Mouse (Mus musculus) CH12F3 (cell line): ENCODE measurements around the gene Vmn1r189.
"Not testable (repeated sequence)": the region's sequence is repeated elsewhere in the genome, so short reads cannot be mapped to it uniquely, and the experiment has no call there.

Experiments
- in situ Hi-C: fragments of 300-500 bp; cut with MboI; formaldehyde crosslinking; loops from 2 replicates; pipeline ENCODE4 v1.14.3; 2020; ENCODE audit warnings: low sequenced_read_pairs

Gene Vmn1r189

GRCm38 (mm10) chr13:22105724-22106123 lies at the start of gene Vmn1r189:
Vmn1r189 (minus strand) TSS chr13:22105824.
- in situ Hi-C loops = not testable (repeated sequence)

- in situ Hi-C loops = not testable (repeated sequence)
These were observed 31.1 kb upstream of the Vmn1r189 start for GRCm38 (mm10) chr13:22136495-22137293.

DNA sequence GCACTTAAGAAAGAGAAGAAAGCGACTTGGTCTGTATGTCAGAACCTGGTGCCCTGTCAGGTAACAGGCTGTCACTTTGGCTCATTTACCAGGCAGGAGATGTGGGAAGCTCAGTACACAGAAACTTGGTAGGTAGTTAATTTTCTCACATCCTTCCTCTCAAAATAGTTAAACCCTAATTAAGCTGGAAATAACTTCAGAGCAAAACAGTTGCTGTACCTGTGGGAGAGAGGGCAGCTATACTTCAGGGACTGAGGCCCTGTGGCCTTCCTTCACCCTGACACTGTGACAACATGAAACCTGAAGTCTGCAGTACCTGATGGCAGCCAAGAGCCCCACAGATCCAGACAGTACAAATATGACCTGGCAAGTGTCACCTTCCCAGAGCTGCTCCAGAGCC lies 21.5 kb downstream of the Vmn1r189 start, which contains the start of gene Vmn1r188:
Vmn1r188 (plus strand) TSS at position 301 of the 400 bp plus-strand sequence.
- in situ Hi-C loops = loop anchor here (25.0 kb wide), 1 partner anchor 1153 kb away; the partner anchor contains the start of genes Vmn1r222 and Vmn1r223

- in situ Hi-C loops = no loop called here
These were observed 42.2 kb downstream of the Vmn1r189 start for GRCm38 (mm10) chr13:22063468-22063867.

GRCm38 (mm10) chr13:22061422-22061821 lies 44.2 kb downstream of the Vmn1r189 start:
- in situ Hi-C loops = no loop called here

DNA sequence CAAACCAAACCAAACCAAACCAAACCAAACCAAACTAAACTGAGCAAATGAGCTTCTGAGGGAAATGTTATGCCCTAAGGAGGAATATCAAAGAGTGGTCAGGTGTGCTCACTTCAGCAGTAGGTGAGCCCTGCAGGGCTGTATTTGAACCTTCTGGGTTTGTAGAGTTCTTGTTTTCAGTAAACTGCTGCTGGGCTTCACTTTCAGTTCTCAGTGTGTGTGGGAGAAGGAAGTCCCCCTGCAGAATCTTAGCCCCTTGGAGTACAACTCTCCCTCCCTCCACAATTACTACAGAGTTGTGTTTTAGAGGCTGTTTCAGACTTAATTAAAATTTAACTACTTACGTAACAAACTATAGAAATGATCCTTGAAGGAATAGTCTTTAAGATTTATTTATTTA lies 51.9 kb downstream of the Vmn1r189 start:
- in situ Hi-C loops = no loop called here

DNA sequence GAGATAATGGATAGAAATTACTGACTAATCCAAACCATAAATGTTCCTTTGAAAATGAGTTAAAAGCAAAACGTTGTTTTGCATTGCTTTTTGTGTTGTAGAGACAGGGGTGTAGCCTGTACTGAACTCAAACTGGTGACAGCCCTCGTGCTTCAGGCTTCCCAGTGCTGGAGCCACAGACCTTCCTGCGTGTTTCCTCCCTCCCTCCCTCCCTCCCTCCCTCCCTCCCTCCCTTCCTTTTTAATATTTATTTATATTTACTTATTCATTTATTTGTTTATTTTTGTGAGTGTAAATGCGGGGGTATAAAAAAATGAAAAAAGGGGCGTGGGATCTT lies 54.1 kb downstream of the Vmn1r189 start:
- in situ Hi-C loops = no loop called here

GRCm38 (mm10) chr13:22050591-22051522 lies 54.8 kb downstream of the Vmn1r189 start:
- in situ Hi-C loops = no loop called here
